Mouse (Mus musculus) layer of hippocampus, adult 18-20 months (tissue): ENCODE results near the gene Abhd15. TPM values are rescaled to one million over a fixed set of nuclear protein-coding genes. Genes with fewer than 3 reads are reported as not detected.

ENCODE experiments used
- total RNA-seq, 2 experiments: library from RNA; stranded (reverse); gene quantifications; 2 replicates each; pipeline ENCODE4 v1.2.3; 2021

The Abhd15 gene
- total RNA-seq, 2 experiments from 2014 or later = 1.4 to 1.7 TPM

Other genes with a start within 250 kb of the Abhd15 start
- 10 to 100 TPM; 14.1 to 14.7 TPM for gene Coro6, start 52.7 kb upstream of the Abhd15 start, total RNA-seq
- 10 to 100 TPM; 79.4 to 82.3 TPM for gene Ankrd13b, start 25.4 kb upstream of the Abhd15 start, total RNA-seq
- 100 to 1,000 TPM; 304 to 343 TPM for gene Git1, start 21.6 kb upstream of the Abhd15 start, total RNA-seq
- gene Trp53i13, start 859 bp downstream of the Abhd15 start, total RNA-seq = 1 to 10 TPM; 6.7 to 7.5 TPM
- not detected for gene Gm10392, start 4.1 kb downstream of the Abhd15 start, total RNA-seq
- 100 to 1,000 TPM; 109 to 110 TPM for gene Taok1, start 92.7 kb downstream of the Abhd15 start, total RNA-seq
- 10 to 100 TPM; 75.3 to 76.1 TPM for gene Nufip2, start 171.0 kb downstream of the Abhd15 start, total RNA-seq
- not detected for gene Cryba1, start 210.2 kb downstream of the Abhd15 start, total RNA-seq
- gene Myo18a, start 248.1 kb downstream of the Abhd15 start, total RNA-seq = 100 to 1,000 TPM; 130 to 137 TPM